Comparison of ENCODE assay signal across 28 mouse cellular contexts in genomic region chr11:6252824-6253223, GRCm38 (mm10). TPM values are rescaled to one million over a fixed set of nuclear protein-coding genes. Genes with fewer than 3 reads are reported as not detected.
DNase-seq lines count a peak whose midpoint lies in the region; ATAC-seq and TF ChIP-seq lines count a peak whose summit lies in the region.
"Had no signal": no experiment of that assay in that cellular context is flagged by ENCODE, and none has a peak within 500 bp of the region (broad histone marks: within the 10 kb centered on the region; RNA-seq: fewer than 3 reads in every experiment).

No protein-coding gene starts in this region.

- WGBS in midbrain, embryonic 11.5 days = 86% methylated on average over 4 of the region's 4 CpGs
- 93% methylated on average over 4 of the region's 4 CpGs for WGBS in midbrain, embryonic 13.5 days
- 43% methylated on average over 4 of the region's 4 CpGs for whole genome bisulfite sequencing in intestine, postnatal 0 days
- WGBS in cerebellum, adult 2 months = 87% methylated on average over 4 of the region's 4 CpGs

- no peaks in the 10 kb centered on the region for H3K27me3 ChIP-seq in midbrain, embryonic 11.5 days (ENCODE audit: control insufficient read depth, insufficient read depth, low read length)
- H3K27me3 ChIP-seq in midbrain, embryonic 13.5 days = no peaks in the 10 kb centered on the region
- no peaks in the 10 kb centered on the region for H3K27me3 ChIP-seq in intestine, postnatal 0 days (replicated peaks; ENCODE audit: control insufficient read depth, insufficient read depth, low read length)
- no peaks in the 10 kb centered on the region for H3K27me3 ChIP-seq in cerebellum, adult 2 months (ENCODE audit: control insufficient read depth, insufficient read depth, low read length)
- H3K27me3 ChIP-seq: CH12.LX; embryonic facial prominence, embryonic 13.5 days; embryonic facial prominence, embryonic 15.5 days; forebrain, embryonic 12.5 days; Patski had no signal

- H3K4me1 ChIP-seq in midbrain, embryonic 11.5 days (ENCODE audit: control insufficient read depth, insufficient read depth, low read length) = no peaks in the 10 kb centered on the region
- no peaks in the 10 kb centered on the region for H3K4me1 ChIP-seq in midbrain, embryonic 13.5 days (replicated peaks)
- 0 out of 2 replicates have a peak, but pooled peaks cover 8% of the 10 kb centered on the region for H3K4me1 ChIP-seq in intestine, postnatal 0 days (replicated peaks; ENCODE audit: control insufficient read depth, insufficient read depth, low read length)
- no peaks in the 10 kb centered on the region for H3K4me1 ChIP-seq in cerebellum, adult 2 months (ENCODE audit: control insufficient read depth, insufficient read depth, low read length)
- H3K4me1 ChIP-seq: embryonic facial prominence, embryonic 13.5 days; embryonic facial prominence, embryonic 15.5 days; forebrain, embryonic 10.5 days; forebrain, embryonic 12.5 days had no signal

- TF ChIP-seq CTCF in intestine, postnatal 0 days (IDR thresholded peaks at IDR 0.05; ENCODE audit: low read depth) = no peak
- no peak for TF ChIP-seq CTCF in cerebellum, adult 2 months (IDR thresholded peaks at IDR 0.05; ENCODE audit: borderline replicate concordance, insufficient read depth, low read depth, low read length)

- no peak overlapping the region for H3K27ac ChIP-seq in midbrain, embryonic 11.5 days (ENCODE audit: low read depth, low read length)
- H3K27ac ChIP-seq in midbrain, embryonic 13.5 days = no peak overlapping the region
- H3K27ac ChIP-seq in intestine, postnatal 0 days (ENCODE audit: low read depth, low read length) = peak overlapping the region; percentile 42; the same call in 1 of the 2 replicates
- H3K27ac ChIP-seq in cerebellum, adult 2 months (ENCODE audit: insufficient read depth, low read length) = no peak overlapping the region
- H3K27ac ChIP-seq: embryonic facial prominence, embryonic 13.5 days; embryonic facial prominence, embryonic 15.5 days; forebrain, embryonic 10.5 days; forebrain, embryonic 12.5 days had no signal

- no peak overlapping the region for H3K9ac ChIP-seq in midbrain, embryonic 11.5 days (ENCODE audit: low read length)
- H3K9ac ChIP-seq in midbrain, embryonic 13.5 days (replicated peaks) = no peak overlapping the region
- H3K9ac ChIP-seq in intestine, postnatal 0 days (ENCODE audit: low read depth, low read length) = no peak overlapping the region
- H3K9ac ChIP-seq: embryonic facial prominence, embryonic 13.5 days; embryonic facial prominence, embryonic 15.5 days; forebrain, embryonic 12.5 days had no signal

- H3K4me3 ChIP-seq in midbrain, embryonic 11.5 days (ENCODE audit: low read depth, low read length) = no peak overlapping the region
- no peak overlapping the region for H3K4me3 ChIP-seq in midbrain, embryonic 13.5 days (replicated peaks)
- no peak overlapping the region for H3K4me3 ChIP-seq in intestine, postnatal 0 days (ENCODE audit: low read depth, low read length)
- no peak overlapping the region for H3K4me3 ChIP-seq in cerebellum, adult 2 months (replicated peaks; ENCODE audit: insufficient read depth, low read depth, low read length)
- H3K4me3 ChIP-seq: embryonic facial prominence, embryonic 13.5 days; embryonic facial prominence, embryonic 15.5 days; erythroblast, embryonic 14.5 days; forebrain, embryonic 10.5 days; forebrain, embryonic 12.5 days had no signal

- no peak for TF ChIP-seq POLR2A in cerebellum, adult 2 months (IDR thresholded peaks at IDR 0.05; ENCODE audit: borderline replicate concordance, insufficient read depth, low read length)

- no peak overlapping the region for H3K4me2 ChIP-seq in midbrain, embryonic 11.5 days
- H3K4me2 ChIP-seq in midbrain, embryonic 13.5 days (replicated peaks) = no peak overlapping the region
- H3K4me2 ChIP-seq in intestine, postnatal 0 days (replicated peaks; ENCODE audit: low read depth) = no peak overlapping the region; the same call in 1 of the 2 replicates
- H3K4me2 ChIP-seq: embryonic facial prominence, embryonic 13.5 days; embryonic facial prominence, embryonic 15.5 days; forebrain, embryonic 12.5 days had no signal

- no peaks in the 10 kb centered on the region for H3K36me3 ChIP-seq in midbrain, embryonic 11.5 days (ENCODE audit: control insufficient read depth, insufficient read depth, low read length)
- H3K36me3 ChIP-seq in midbrain, embryonic 13.5 days = peaks cover 6% of the 10 kb centered on the region
- no peaks in the 10 kb centered on the region; the same call in 1 of the 2 replicates for H3K36me3 ChIP-seq in intestine, postnatal 0 days (ENCODE audit: control insufficient read depth, insufficient read depth)

- H3K9me3 ChIP-seq in midbrain, embryonic 11.5 days (ENCODE audit: control insufficient read depth, low read length) = no peaks in the 10 kb centered on the region
- no peaks in the 10 kb centered on the region for H3K9me3 ChIP-seq in midbrain, embryonic 13.5 days
- no peaks in the 10 kb centered on the region for H3K9me3 ChIP-seq in intestine, postnatal 0 days (ENCODE audit: control insufficient read depth)
- H3K9me3 ChIP-seq: embryonic facial prominence, embryonic 13.5 days; embryonic facial prominence, embryonic 15.5 days; forebrain, embryonic 10.5 days; forebrain, embryonic 12.5 days; G1E had no signal

- no peak for ATAC-seq in midbrain, embryonic 11.5 days (ENCODE audit: low FRiP score)
- no peak for ATAC-seq in midbrain, embryonic 13.5 days
- peak; percentile 59 for ATAC-seq in intestine, postnatal 0 days
- ATAC-seq: activated CD4-positive, CD25-positive, alpha-beta regulatory T cell, adult 4 months; CD4-positive, CD25-positive, alpha-beta regulatory T cell, adult 4 months; forebrain, embryonic 14.5 days; forebrain, embryonic 16.5 days; Patski had no signal

- peak; percentile 51 for DNase-seq in midbrain, embryonic 11.5 days (ENCODE audit: low spot score, missing footprints)
- DNase-seq in cerebellum, adult 2 months = no peak
- DNase-seq in layer of hippocampus, adult 9-11 months = no peak
- DNase-seq: adrenal gland, adult 8-10 months; adrenal gland, postnatal 14 days; adrenal gland, postnatal 36 days; B cell, adult 2 months; cerebellum, adult 11-12 months; cerebellum, adult 8-10 months; cerebellum, adult 9-11 months; cerebellum, postnatal 14 days; cerebellum, postnatal 36 days; embryo, embryonic 11 days had no signal

RNA-seq across cellular contexts. Expression of gene Ddx56, which starts 14.7 kb away (rescaled TPM):
- polyA plus RNA-seq in midbrain, embryonic 11.5 days (2014; fragmentation: Nextera tagmentation; extraction: Ambion mirVana) = 98.8 and 104 TPM in 2 replicates
- polyA plus RNA-seq in midbrain, embryonic 13.5 days (2015; fragmentation: Nextera tagmentation; extraction: Ambion mirVana) = 76.7 and 79.8 TPM in 2 replicates
- polyA plus RNA-seq in intestine, postnatal 0 days (2015; fragmentation: Nextera tagmentation; extraction: Ambion mirVana) = 36.3 and 39.7 TPM in 2 replicates
- polyA plus RNA-seq in cerebellum, adult 2 months (2012; rRNA removed) = 48.5 and 49.4 TPM in 2 replicates

RNA-seq across cellular contexts. Expression of gene Tmed4, which starts 21.8 kb away (rescaled TPM):
- 148 and 161 TPM in 2 replicates for polyA plus RNA-seq in midbrain, embryonic 11.5 days (2014; fragmentation: Nextera tagmentation; extraction: Ambion mirVana)
- polyA plus RNA-seq in midbrain, embryonic 13.5 days (2015; fragmentation: Nextera tagmentation; extraction: Ambion mirVana) = 156 and 159 TPM in 2 replicates
- 198 and 203 TPM in 2 replicates for polyA plus RNA-seq in intestine, postnatal 0 days (2015; fragmentation: Nextera tagmentation; extraction: Ambion mirVana)
- 185 and 188 TPM in 2 replicates for polyA plus RNA-seq in cerebellum, adult 2 months (2012; rRNA removed)

RNA-seq across cellular contexts. Expression of gene Npc1l1, which starts 22.9 kb away (rescaled TPM):
- polyA plus RNA-seq in midbrain, embryonic 11.5 days (2014; fragmentation: Nextera tagmentation; extraction: Ambion mirVana) = not detected in 2 replicates
- 0.05 TPM in 1 of 2 replicates, not detected in the other for polyA plus RNA-seq in midbrain, embryonic 13.5 days (2015; fragmentation: Nextera tagmentation; extraction: Ambion mirVana)
- 70.7 and 75.4 TPM in 2 replicates for polyA plus RNA-seq in intestine, postnatal 0 days (2015; fragmentation: Nextera tagmentation; extraction: Ambion mirVana)
- 1.2 and 1.3 TPM in 2 replicates for polyA plus RNA-seq in cerebellum, adult 2 months (2012; rRNA removed)
- polyA plus RNA-seq: activated CD4-positive, CD25-positive, alpha-beta regulatory T cell, adult 4 months; embryonic facial prominence, embryonic 11.5 days; erythroblast, embryonic 14.5 days; forebrain, embryonic 10.5 days; forebrain, embryonic 12.5 days; G1E had no signal

RNA-seq across cellular contexts. Expression of gene Ogdh, which starts 38.6 kb away (rescaled TPM):
- polyA plus RNA-seq in midbrain, embryonic 11.5 days (2014; fragmentation: Nextera tagmentation; extraction: Ambion mirVana) = 80.4 and 81.3 TPM in 2 replicates
- 92.5 and 95.5 TPM in 2 replicates for polyA plus RNA-seq in midbrain, embryonic 13.5 days (2015; fragmentation: Nextera tagmentation; extraction: Ambion mirVana)
- polyA plus RNA-seq in intestine, postnatal 0 days (2015; fragmentation: Nextera tagmentation; extraction: Ambion mirVana) = 141 and 148 TPM in 2 replicates
- 232 and 235 TPM in 2 replicates for polyA plus RNA-seq in cerebellum, adult 2 months (2012; rRNA removed)

RNA-seq across cellular contexts. Expression of gene Nudcd3, which starts 52.6 kb away (rescaled TPM):
- polyA plus RNA-seq in midbrain, embryonic 11.5 days (2014; fragmentation: Nextera tagmentation; extraction: Ambion mirVana) = 41.4 and 46.8 TPM in 2 replicates
- polyA plus RNA-seq in midbrain, embryonic 13.5 days (2015; fragmentation: Nextera tagmentation; extraction: Ambion mirVana) = 62.7 and 65.7 TPM in 2 replicates
- polyA plus RNA-seq in intestine, postnatal 0 days (2015; fragmentation: Nextera tagmentation; extraction: Ambion mirVana) = 17.2 and 20.0 TPM in 2 replicates
- polyA plus RNA-seq in cerebellum, adult 2 months (2012; rRNA removed) = 91.5 and 96.0 TPM in 2 replicates

Comparison
In these comparisons a context has a peak if more than half of its experiments do, and no peak if none do; other contexts are left out.
1. RNA of gene Npc1l1, which starts 22.9 kb away (polyA plus RNA-seq): 70.7 to 75.4 TPM in intestine, postnatal 0 days; 1.2 to 1.3 TPM in cerebellum, adult 2 months, 0.05 TPM in midbrain, embryonic 13.5 days and not detected in midbrain, embryonic 11.5 days; every median in the first group is over 10 times any median in the second.